Mouse (Mus musculus) cerebellum, postnatal 10 days (tissue): Measurements from ENCODE around the gene Nr1i2.
"Not testable (repeated sequence)": the region's sequence is repeated elsewhere in the genome, so short reads cannot be mapped to it uniquely, and the experiment has no call there.

Experiments
- DNase-seq, 2 experiments: peaks; one replicate each; pipeline ENCODE4 v3.0.0; 2021; ENCODE audit warnings: mixed read lengths in 2 of 2

Nr1i2 gene

DNA sequence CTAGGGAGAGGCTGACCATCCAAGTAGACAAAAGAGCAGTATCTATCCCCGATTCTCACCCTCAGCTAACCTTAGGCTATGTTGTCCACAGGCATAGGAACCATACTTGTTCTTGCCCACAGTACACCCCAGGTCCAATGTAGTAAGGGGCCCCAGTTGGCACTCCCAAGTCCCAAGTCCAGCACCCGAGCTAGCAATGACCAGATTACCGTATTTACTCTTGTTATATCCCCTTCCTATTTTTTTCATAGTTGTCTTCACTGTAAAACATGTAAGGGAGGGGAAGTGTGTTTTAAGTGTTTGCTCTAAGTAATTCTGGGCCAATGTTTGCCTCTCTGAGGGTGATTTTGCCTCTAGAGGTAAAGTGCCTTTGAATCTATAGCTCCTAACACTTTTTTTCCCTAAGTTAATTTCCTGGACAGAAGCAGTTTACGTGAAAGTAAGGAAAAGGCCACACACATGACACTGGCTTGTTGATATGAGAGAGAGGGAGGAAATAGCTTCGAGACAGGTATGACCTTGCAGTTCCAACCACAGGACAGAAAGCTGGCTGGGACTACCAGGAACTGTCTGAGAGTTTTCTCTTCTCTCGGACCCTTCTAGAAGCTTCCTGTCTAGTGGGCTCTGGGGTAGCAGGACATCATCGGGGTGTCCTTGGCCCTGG is at the start of gene Nr1i2:
Gene Nr1i2 (minus strand): TSS at position 140 of the 664 bp plus-strand sequence.
- DNase-seq, result no peak

DNA sequence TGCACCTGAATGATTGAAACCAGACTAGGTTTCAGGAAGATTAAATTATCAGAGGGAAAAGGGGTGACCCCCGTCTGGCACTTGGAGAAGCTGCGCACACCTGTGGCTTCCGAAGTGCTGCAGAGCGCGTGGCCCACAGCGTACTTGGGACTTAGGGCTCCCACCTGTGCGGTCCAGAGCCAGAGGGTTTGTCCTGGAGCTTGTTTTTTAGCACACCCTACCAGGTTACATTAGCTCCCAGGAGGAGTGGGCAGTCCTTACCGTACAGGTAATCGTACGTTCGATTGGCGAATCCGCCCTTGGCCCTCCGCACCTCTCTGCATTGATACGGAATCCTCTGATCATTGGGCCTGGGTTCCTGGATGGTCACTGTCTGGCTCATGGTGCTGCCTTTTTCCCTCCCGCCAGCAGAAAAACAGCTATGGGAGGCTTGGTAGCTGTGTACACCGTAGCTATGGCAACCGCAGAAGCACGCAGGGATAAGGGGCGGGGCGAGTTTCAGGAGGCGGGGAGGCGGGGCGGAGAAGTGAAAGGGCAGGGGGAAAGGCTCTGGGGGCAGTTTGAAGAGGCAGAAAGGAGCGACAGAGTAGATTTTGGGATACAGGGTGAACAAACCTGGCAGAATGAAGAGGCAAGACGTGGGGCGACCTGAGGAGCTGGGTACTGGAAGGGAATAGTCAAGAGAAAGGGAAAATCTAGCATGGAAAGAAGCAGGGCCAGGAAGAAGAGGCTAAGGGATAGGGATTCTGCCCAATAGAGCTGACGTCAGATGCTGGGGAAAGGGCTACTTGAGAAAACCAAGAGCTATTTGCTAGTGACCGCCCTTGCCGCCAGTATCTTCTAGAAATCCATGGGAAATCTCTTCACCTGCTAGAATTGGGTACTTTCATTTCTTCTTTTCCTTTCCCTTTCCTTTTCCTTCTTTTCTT is 47.0 kb upstream of the Nr1i2 start, which contains the start of gene Maats1:
Gene Maats1 (minus strand): TSS at position 748 of the 929 bp plus-strand sequence.
- DNase-seq, result peak; percentile 81 to 85

DNA sequence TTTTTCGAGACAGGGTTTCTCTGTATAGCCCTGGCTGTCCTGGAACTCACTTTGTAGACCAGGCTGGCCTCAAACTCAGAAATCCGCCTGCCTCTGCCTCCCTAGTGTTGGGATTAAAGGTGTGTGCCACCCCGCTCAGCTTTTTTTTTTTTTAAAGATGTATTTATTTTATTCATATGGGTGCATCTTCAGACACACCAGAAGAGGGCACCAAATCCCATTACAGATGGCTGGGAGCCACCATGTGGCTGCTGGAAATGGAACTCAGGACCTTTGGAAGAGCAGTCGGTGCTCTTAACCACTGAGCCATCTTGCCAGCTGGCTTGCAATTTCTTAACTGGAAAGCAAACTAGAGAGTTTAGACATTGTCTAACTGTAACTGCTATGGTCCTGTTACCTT is 43.5 kb upstream of the Nr1i2 start:
- not testable (repeated sequence) for DNase-seq

DNA sequence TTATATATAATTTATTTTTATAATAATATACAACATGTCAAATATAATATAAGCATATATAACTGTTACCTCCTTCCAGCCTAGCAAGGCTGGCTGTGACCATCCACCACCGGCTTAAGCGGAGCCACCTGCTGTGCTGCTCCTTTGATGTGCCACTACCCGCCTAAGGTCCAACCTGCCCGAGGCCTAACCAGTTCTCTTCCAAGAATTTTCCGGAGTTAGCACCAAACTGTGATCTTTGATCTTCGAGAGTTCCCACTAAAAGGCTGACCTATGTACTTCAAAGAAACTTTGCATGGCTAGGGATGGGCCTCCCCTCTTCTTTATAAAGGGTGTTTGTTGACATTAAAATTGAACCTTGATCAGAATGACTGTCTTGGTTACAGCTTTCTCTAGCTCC is 39.8 kb upstream of the Nr1i2 start:
- no peak for DNase-seq

DNA sequence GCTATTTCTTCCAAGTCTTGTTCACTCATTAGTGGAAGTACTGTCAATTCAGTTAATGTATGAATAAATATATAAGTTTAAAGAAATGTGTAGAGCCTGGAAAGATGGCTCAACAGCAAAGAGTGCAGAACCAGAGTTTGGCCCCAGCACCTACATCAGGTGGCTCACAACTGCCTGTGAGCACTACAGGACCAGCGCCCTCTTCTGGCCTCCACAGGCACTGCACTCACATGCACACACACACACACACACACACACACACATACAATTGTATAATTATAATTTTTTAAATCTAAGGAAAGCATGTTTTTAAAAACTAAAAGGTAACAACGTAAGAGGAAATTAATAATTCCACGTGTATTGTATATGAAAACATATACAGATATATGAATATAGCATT is 34.7 kb upstream of the Nr1i2 start:
- no peak for DNase-seq

DNA sequence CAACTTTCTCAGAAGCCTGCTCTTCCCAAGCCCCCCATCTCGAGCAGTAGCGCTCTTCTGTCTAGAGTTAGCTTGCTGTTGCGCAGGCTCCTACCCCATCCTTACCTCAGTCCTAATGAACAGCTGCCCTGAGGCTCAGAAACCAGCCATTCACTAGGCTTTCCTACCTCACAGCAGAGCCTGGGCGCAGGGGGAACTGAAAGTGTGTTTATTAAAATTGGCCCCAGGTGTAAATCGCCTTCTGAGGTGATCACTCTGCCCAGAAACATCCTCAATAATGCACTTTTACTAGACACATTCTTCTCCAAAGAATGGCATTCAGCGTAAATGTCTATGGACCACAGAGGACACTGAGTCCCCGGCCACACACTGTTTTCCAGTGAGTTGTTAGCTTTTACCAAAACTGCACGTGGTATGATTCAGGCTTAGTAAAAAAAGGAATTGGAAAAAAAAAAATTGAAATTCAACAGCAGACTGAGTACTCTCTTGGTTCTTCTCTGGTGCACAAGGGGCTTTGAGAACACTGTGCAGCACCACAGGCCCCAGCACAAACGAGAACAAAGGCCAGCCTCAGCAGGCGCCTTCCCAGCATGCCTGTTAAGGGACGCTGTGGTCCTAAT is 32.3 kb upstream of the Nr1i2 start:
- DNase-seq, result no peak

DNA sequence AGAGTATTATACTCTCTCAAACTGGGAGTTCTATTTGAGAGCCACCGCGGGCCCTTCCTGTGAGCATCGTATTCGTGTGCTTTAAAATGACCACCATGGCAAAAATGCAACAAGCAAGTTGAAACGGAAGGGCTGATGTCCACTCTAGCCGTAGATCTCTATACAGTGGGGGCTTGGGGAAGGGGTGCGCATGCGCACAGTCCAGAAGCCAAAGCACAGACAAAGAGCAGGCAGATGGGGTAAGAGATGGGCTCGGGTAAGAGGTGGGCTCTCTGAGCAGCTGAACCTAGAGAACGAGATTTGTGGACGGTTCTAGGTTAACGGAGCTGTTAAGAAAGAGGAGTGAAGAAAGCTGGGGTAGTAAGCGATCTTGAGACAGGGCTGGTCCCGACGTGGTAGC is 29.7 kb upstream of the Nr1i2 start:
- no peak for DNase-seq

DNA sequence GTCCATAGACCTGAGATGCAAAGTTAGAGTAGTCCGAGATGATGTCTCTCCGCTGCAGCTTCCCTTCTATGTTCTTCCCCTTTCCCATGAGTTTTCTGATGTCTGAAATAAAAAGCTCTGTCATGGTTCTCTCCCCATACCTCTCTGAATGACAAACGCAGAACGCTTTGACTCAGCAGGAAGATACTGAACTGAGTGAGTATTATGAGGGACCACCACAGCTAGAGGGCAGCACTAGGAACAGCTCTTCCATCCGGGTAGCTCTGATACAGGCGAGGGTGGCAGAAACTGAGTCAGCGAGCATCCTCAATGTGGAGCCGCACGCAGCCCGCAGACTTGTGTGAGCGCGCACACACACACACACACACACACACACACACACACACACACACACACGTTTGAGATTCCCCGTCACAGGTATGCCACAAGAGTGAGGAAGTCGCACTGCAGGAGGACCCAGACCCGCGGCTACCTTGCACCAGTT is 26.9 kb upstream of the Nr1i2 start:
- DNase-seq, result peak; percentile 83 to 84

DNA sequence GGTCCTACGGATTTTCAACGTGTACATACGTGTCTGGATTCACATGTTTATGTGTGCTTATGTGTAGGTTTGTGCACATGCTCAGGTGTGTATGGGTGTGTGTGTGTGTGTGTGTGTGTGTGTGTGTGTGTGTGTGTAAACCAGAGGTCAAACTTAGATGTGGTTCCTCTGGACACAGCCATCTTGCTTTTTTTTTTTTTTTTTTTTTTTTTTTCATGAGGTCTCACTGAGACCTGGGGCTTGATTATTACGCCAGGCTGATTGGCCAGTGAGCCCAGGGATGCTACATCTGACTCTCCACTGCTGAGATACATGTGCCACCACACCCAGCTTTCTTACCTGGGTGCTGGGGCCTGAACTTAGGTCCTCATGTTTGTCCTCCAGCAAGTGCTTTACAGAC is 24.5 kb upstream of the Nr1i2 start:
- no peak for DNase-seq

DNA sequence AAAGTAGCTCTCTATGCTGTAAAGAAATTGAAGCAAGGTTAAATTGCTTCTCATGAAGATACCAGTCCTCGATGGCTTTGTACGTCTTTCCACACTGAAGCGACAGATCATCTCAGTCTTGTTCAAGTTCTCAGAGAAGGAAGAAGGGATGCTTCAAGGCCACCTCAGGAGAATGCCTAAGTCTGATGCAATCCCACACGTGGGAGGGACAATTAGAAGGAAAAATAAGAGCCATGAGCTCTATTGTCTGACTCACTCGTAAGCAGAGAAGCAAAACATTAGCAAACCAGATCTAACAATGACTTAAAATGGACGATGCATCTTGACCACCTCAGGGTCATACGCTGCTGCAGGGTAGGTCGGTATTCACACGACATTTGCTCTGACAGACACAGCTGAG is 23.9 kb upstream of the Nr1i2 start:
- DNase-seq, result no peak

DNA sequence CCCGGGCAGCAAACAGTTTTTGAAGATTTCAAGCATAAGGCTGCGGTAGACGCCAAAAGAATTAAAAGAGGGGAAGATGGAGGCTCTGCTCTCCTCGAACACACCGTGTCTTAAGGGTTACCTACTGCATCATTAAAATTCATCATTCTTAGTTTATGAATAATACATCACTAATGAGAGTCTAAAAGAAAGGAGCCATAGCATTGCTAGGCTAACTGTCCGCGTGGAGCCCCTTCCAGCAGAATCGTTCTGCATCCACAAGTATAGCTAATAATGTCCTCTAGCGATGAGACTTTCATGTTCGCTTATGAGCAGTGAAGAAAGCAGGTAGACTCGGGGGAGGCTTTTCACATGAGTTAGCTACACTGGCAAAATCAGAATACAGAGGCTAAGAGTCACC is 13.6 kb upstream of the Nr1i2 start:
- DNase-seq, result no peak

DNA sequence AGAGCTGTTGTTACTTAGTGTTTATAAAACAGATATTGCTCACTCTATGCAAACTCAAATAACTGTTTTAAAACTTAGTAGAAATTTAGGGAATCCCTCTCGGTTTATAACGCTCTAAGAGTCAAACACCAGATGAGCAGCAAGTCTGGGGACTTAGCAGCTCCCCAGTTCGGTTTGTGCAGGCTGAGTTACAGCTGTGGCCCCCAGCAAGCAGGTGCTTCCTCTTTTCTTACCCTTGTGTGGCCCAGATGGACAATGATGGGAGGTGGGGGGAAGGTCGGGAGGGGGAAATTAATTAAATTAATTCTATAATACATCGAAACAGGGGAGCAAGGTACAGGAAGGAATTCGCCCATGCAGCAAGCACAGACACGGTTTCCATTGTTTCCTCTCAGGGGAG is 13.0 kb upstream of the Nr1i2 start:
- DNase-seq, result no peak

DNA sequence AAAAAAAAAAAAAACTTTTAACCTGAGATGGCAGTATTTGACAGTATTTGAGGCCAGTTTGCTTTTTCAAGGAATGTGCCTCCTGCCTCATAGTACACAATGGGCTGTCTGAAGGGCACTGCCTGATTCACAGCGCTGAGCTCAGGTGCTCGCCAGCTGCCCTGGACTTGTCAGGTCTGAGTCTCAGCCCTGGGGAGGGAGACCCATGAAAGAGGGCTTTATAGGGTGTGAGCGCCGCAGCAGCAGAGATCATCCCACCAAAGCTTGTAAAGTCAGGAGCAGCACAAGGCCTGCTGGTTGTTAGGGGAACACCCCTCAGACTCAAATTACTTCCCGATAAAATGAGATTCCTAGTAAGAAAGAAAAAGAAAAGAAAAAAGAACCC is 12.6 kb upstream of the Nr1i2 start:
- no peak for DNase-seq

DNA sequence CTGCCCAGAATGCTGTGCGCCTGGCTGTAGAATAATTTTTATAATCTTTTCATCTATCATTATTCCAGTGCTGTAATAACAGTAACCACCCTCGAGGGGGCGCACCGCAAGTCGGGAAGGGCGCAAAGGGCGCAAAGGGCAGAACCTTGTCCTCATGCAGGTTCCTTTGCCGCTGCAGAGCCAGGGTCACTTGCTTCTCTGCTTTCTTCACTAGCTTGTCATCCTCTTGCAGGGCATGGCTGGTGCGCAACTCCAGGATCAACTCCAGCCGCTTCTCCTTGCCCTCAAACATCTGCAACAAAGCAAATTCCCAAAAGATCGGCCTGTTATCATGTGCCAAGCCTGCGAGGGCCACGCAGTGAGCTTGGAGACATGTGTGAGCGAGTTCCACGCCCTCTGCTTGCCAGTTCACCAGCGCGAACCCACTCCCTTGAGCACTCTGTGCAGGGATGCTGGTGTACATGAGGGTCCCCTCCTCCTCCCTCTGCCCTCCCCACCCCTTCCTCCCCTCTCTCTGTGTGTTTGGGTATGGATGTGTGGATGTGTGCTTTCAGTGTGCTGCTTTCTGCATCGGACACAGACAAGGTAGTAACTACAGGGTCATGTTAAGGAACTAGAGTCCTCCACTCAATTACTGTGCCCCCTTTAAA is 12.1 kb upstream of the Nr1i2 start:
- DNase-seq, result peak; percentile 33 to 48

DNA sequence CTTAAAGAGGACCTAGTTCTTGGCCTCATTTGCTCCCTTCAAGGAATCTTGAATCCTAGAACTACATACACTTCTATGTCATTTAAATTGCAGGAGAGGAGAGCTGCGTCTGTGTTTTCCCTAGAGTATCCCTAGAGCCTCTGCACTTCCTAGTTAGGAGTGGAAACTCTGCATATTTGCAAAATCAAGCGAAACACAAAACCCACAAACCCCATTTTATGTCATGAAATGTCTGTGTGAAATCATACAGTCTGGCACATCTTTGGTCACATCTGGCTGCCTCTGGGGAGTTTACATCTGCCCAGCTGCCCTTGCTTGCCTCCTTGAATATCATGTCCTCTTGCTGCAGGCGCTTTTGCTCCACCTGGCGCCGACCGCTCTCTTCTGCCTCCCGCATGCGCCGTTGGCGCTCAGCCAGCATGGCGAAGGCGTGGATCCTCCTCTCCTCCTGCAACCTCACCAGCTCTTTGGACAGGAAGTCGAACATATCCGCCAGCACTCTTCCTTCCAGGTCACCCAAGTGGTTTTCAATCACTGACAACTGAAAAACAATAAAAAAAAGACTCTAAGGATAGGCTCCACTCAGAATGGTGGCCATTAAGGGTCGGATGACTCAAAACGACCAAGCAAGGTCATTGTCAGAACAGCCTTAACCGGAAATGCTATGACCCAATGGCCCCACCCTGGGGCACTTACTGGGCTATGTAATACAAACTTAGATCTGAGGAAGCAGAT is 10.0 kb upstream of the Nr1i2 start:
- DNase-seq, result peak; percentile 60 to 63

DNA sequence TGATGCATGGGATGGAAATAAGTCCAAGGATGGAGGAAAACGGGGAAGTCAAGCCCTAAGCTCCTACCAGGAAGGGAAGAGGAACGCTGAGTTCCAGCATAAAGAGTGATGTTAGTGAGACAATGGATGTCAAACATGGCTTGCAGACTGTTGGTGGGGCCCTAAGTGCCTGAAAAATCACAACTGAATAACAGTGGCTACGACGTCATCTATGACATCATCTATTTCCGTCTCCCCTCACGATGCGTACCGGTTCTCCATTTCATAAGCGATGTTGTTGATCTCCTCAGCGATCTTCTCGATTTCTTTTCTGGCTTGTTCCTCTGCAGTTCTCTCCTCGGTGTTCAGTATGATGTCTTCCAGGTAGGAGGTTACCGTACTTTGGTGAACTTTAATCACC is 7.7 kb upstream of the Nr1i2 start:
- no peak for DNase-seq

DNA sequence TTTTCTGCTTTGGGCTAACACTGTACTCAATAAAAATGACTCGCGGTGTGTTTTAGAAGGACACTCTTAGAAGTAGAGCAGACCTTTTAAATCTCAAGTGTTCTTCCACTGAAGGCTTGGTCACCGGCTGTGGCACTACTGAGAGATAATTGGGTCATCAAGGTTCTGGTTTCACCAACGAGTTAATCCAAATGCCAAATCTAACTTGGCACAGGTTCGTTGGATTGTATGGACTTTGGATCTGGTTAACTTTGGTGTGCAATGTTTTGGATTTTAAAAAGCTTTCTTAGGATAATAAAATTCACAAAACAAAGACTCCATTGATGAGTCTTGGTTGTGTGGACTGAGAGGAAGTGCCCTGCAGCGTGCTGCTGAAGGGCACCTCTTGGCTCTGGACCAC is 3.8 kb upstream of the Nr1i2 start:
- no peak for DNase-seq

DNA sequence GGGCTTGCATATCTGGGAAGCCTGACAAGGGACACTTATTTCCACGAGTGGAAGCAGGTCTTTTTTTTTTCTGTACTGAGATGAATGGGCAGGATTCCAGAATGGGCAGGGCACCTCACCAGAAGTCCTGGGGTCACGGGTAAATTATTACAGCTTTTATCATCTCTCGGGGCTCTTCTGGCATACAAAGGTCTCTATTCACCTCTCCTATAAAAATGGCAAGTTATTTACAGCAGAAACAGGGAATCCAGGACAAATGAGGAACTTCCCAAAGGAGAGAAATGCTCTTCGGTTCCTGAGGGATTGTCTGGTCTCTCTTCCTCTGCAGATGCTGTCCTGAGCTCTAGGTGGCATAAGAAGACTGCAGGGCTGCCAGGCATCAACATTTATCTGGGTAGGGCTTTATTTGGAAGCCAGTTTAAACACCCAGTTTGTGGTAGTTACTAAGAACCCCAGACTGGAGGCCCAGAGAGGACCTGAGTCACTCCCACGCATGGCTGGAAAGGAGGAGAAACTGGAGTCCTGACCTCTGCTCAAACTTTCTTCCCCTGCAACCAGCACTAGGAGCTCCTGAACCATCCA is 816 bp upstream of the Nr1i2 start:
- no peak for DNase-seq

DNA sequence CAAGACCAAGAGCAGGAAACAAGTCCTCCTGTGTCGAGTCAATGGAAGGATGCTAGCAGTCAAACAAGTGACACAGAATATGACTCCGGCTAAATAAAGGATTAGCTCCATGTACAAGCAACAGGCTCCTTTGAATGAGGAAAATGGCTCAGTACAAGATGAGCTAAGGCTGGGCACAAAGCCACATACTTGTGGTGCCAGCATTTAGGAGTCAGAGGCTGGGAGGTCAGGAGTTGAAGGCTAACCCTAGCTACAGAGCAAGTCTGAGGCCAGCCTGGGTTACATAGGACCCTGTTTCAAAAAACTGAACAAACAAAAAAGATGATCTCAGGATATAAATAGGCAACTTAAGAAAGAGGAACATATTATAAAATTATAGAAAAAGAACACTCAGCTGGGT is 4.5 kb downstream of the Nr1i2 start:
- DNase-seq, result no peak

DNA sequence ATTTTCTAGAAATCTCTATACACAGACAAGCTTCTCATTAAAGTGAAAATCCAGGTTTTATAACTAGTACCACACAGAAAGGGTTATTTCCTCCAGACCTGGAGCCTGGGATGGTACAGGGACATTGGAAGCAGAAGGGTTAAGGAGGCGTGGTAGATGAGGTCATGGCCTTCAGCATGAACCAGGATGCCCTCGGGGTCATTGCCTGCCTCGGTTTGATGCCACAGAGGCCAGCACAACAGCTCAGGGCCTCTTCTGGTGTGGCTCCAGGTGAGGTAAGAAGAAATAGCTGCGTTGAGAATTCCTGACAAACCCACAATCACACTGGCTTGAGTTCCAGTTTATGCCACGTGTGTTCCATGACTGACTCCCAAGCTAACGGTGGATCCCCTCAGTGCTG is 5.8 kb downstream of the Nr1i2 start:
- DNase-seq, result no peak

DNA sequence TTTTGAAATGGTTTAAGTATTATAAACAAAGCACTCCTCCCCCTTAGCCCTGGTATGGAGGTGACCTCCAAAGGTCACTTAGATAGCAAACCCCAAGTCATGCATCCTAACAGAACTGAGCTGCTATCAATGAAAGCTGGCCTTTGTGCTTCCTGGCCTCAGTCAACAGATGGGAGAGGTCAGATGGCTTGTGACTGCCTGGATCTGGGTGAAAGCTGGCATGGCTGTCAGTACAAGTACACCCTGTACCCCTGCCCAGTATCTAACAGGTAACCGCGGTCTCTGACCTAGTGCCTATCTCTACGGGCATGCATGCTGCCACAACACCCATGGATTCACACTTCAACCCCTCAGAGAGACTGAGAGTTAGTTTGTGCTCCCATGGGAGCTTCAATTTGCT is 6.9 kb downstream of the Nr1i2 start:
- DNase-seq, result no peak

DNA sequence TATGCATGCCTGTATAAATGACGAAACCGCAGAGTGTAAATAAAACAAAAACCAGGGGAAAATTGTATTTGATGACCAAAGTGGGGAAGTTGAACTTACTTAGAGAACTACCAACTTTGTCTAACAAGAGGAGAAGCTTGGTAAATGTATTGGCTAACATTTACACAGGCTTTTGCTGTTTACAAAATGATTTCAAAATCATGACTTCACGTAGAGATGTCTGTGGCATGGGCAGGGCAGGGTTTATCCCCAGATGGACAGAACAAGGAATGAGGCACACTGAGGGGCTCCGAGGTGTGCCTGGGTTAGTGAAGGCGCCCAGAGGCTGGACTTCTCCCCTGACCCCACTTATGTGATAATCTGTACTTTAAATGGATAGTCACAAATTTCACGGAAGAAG is 7.3 kb downstream of the Nr1i2 start:
- no peak for DNase-seq
